Mouse (Mus musculus) embryonic facial prominence, embryonic 11.5 days (tissue): ENCODE data around the gene Arhgap30. TPM values are rescaled to one million over a fixed set of nuclear protein-coding genes. Genes with fewer than 3 reads are reported as not detected.

Experiments
- ATAC-seq: fragments of 200-750 bp; cut with Nextera tagmentation; replicated peaks from 2 replicates; pipeline ENCODE4 v1.8.0; 2017; ENCODE audit warnings: low read depth; ENCODE audit not compliant: insufficient number of reproducible peaks, low FRiP score, low TSS enrichment
- DNase-seq: peaks from one replicate; pipeline ENCODE4 v3.0.0-alpha.2; 2015; ENCODE audit warnings: low spot score
- H3K27ac ChIP-seq: fragments of 300-500 bp; sonication (generic); replicated peaks from 2 replicates; pipeline ENCODE4 v1.5.1; 2014; ENCODE audit warnings: mild to moderate bottlenecking, low read depth, low read length, control low read depth
- H3K27me3 ChIP-seq: fragments of 300-500 bp; sonication (generic); 2 replicates; pipeline ENCODE4 v1.6.1; 2014; ENCODE audit warnings: mild to moderate bottlenecking, low read length, moderate library complexity, mixed read lengths; ENCODE audit not compliant: control insufficient read depth, insufficient read depth
- H3K36me3 ChIP-seq: fragments of 300-500 bp; sonication (generic); replicated peaks from 2 replicates; pipeline ENCODE4 v1.6.1; 2014; ENCODE audit warnings: low read depth, mild to moderate bottlenecking, low read length, moderate library complexity, mixed read lengths; ENCODE audit not compliant: control insufficient read depth, insufficient read depth
- H3K4me1 ChIP-seq: fragments of 300-500 bp; sonication (generic); 2 replicates; pipeline ENCODE4 v1.6.1; 2014; ENCODE audit warnings: low read length, mixed read lengths; ENCODE audit not compliant: control insufficient read depth, insufficient read depth
- H3K4me2 ChIP-seq: fragments of 300-500 bp; sonication (generic); 2 replicates; pipeline ENCODE4 v1.6.1; 2014; ENCODE audit warnings: low read depth, mild to moderate bottlenecking, control low read depth, low read length, moderate library complexity
- H3K4me3 ChIP-seq: fragments of 300-500 bp; sonication (generic); 2 replicates; pipeline ENCODE4 v1.5.1; 2014; ENCODE audit warnings: low read depth, low read length, control low read depth
- H3K9ac ChIP-seq: fragments of 300-500 bp; sonication (generic); replicated peaks from 2 replicates; pipeline ENCODE4 v1.6.1; 2014; ENCODE audit warnings: mild to moderate bottlenecking, control low read depth, low read length
- H3K9me3 ChIP-seq: fragments of 300-500 bp; sonication (generic); replicated peaks from 2 replicates; pipeline ENCODE4 v1.6.1; 2016; ENCODE audit warnings: mild to moderate bottlenecking, low read length, inconsistent platforms, mixed read lengths; ENCODE audit not compliant: control insufficient read depth
- WGBS: fragments of 180-500 bp; shearing (Covaris S2); extraction: QIAGEN DNeasy Blood & Tissue Kit; methylation state at CpG from one replicate; pipeline ENCODE4 v1.1.7; 2014; 5-methylcytosine and 5-hydroxymethylcytosine counted together
- polyA plus RNA-seq: library from polyadenylated mRNA; unstranded; fragments of >200 nt; fragmentation: Nextera tagmentation; extraction: Ambion mirVana; gene quantifications from 2 replicates; pipeline ENCODE4 v1.2.1, GENCODE M21; 2014

Arhgap30 gene
- polyA plus RNA-seq, 1 experiment from 2014 or later, result 0.39 TPM

GRCm38 (mm10) chr1:171365934-171366333, 22.8 kb upstream of the Arhgap30 start:
- 66% methylated on average over 7 of the region's 7 CpGs for WGBS
- no peak for DNase-seq
- Histone ChIP-seq H3K4me1 (no peaks in the 10 kb centered on the region), H3K4me2 (no peak overlapping the region), H3K9me3 (no peaks in the 10 kb centered on the region), H3K9ac (no peak overlapping the region), H3K27me3 (no peaks in the 10 kb centered on the region; the same call in 1 of the 2 replicates), H3K27ac (no peak overlapping the region), H3K36me3 (no peaks in the 10 kb centered on the region), H3K4me3 (no peak overlapping the region)
- no peak for ATAC-seq

DNA sequence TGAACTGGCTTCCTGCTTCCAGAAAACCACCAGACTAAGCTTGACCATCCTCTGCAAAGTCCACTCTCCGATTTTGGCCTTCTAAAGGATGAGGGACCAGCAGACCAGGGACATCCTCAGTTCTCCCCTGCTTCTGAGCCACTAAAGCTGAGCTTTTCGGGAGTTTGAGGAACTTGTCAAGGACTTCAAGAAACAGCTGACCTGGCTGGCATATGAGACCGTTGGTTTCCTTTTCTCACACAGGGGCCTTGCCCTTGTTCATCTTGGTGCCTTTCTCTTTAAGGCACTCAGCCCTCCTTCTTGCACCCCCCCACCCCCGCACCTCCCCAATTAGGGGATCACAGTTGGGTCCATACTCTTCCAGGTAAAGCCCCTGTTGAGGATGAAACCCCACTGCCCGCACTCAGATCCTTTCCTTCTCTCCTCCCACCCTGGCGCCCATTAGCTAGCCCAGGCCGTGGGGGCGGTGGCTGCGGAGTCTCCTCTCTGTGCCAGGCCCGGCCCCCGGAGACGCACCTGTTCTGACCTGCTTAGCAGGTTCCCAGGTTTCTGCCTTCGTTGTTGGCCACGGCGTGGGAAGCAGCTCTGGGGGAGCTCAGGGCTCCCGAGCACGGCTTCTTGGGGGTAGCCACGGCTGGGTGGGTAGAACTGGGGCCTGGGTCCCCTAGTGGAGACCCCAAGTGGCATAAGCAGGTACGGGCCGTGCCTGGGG, 18.8 kb upstream of the Arhgap30 start, which contains the start of gene Nectin4:
Gene Nectin4 (plus strand): TSS at position 255 of the 712 bp plus-strand sequence.
- Histone ChIP-seq H3K4me2 (no peak within 1 kb of the TSS; the same call in 1 of the 2 replicates), H3K4me1 (no peaks in the 10 kb centered on the region), H3K36me3 (no peaks in the 10 kb centered on the region), H3K4me3 (no peak within 1 kb of the TSS), H3K9me3 (no peaks in the 10 kb centered on the region), H3K9ac (no peak within 1 kb of the TSS), H3K27ac (no peak within 1 kb of the TSS), H3K27me3 (no peaks in the 10 kb centered on the region; the same call in 1 of the 2 replicates)
- WGBS, result 40% methylated on average over 20 of the region's 20 CpGs
- DNase-seq, result no peak
- no peak for ATAC-seq

DNA sequence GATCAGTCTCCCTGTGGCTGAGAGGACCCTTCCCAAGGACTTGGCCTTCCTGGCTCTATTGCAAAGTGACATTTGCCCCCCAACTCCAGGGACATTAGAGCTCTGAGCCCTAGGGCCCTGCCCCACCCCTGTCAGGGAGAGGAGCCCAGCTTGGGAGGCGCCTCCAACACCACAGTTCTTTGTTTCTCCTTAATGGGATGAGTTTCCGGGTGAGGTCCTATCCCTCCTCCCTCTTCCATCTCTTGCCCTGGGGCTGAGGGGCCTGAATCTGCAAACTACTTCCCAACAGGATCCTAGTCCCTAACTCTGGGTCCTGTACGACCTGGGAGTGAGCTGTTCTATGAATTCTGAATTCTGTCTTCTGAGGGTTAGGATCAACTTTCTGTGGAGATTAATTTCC, 15.9 kb upstream of the Arhgap30 start:
- ATAC-seq (no peak), DNase-seq (no peak)
- Histone ChIP-seq H3K4me1 (no peaks in the 10 kb centered on the region), H3K9me3 (no peaks in the 10 kb centered on the region), H3K9ac (no peak overlapping the region), H3K4me3 (no peak overlapping the region), H3K27me3 (no peaks in the 10 kb centered on the region; the same call in 1 of the 2 replicates), H3K36me3 (no peaks in the 10 kb centered on the region), H3K27ac (no peak overlapping the region), H3K4me2 (no peak overlapping the region)
- WGBS, result 25% methylated on average over 3 of the region's 3 CpGs

DNA sequence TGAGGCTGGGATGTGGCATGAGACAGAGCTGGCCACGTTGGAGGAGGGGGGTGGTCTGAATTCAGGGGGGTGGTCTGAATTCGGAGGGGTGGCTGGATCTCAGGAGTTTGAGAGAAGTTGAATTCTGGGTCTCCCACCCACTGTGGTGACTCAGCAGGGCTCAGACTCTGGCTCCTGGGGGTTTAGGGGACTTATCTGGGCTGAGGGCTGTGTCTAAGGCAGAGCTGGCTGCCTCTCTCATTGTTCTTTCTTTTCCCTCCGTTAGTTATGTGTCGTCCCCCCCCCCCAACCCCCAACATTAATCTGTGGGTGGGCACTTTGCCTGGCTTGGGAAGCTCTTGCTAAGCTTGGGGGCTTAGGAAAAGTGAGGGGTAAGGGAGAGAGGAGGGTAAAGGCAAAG, 14.8 kb upstream of the Arhgap30 start:
- Histone ChIP-seq H3K27ac (no peak overlapping the region), H3K27me3 (no peaks in the 10 kb centered on the region; the same call in 1 of the 2 replicates), H3K9ac (no peak overlapping the region), H3K36me3 (no peaks in the 10 kb centered on the region), H3K4me3 (no peak overlapping the region), H3K4me1 (no peaks in the 10 kb centered on the region), H3K9me3 (no peaks in the 10 kb centered on the region), H3K4me2 (no peak overlapping the region)
- ATAC-seq, result no peak
- 0% methylated on average over 4 of the region's 4 CpGs for WGBS
- DNase-seq, result peak; percentile 40

DNA sequence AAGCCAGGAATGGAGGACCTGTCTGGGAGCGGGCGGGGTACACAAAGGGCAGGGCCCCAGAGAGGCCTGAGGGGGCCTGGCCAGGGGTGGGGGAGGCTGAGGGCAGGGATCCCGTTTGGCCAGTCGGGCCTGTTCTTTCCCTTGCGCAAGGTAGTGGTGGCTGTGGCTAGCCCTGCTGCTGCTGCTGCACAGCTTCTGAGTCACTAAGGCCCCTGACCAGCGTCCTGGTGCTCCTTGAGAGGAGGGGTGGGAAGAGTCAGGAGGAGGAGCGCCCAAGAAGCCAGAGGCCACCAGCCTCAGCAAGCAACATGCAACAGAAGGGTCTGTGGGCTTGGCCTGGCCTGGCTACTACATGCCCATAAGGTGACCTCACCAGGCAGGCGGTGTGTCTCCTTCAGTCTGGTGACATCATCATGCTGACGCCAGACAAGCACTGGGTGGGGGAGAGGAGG, 13.1 kb upstream of the Arhgap30 start:
- no peak overlapping the region for H3K27ac ChIP-seq
- H3K9me3 ChIP-seq, result no peaks in the 10 kb centered on the region
- H3K9ac ChIP-seq, result no peak overlapping the region
- DNase-seq (no peak), ATAC-seq (no peak)
- WGBS, result 36% methylated on average over 9 of the region's 9 CpGs
- H3K27me3 ChIP-seq, result peaks cover 2% of the 10 kb centered on the region; the same call in 1 of the 2 replicates
- no peak overlapping the region for H3K4me3 ChIP-seq
- H3K36me3 ChIP-seq, result no peaks in the 10 kb centered on the region
- H3K4me2 ChIP-seq, result no peak overlapping the region
- H3K4me1 ChIP-seq, result no peaks in the 10 kb centered on the region

GRCm38 (mm10) chr1:171378298-171378697, 10.5 kb upstream of the Arhgap30 start:
- Histone ChIP-seq H3K27ac (no peak overlapping the region), H3K27me3 (peaks cover 4% of the 10 kb centered on the region; the same call in 1 of the 2 replicates), H3K4me2 (no peak overlapping the region), H3K4me1 (no peaks in the 10 kb centered on the region), H3K9me3 (no peaks in the 10 kb centered on the region), H3K36me3 (no peaks in the 10 kb centered on the region), H3K4me3 (no peak overlapping the region), H3K9ac (no peak overlapping the region)
- DNase-seq (no peak), ATAC-seq (no peak)
- 90% methylated on average over 6 of the region's 6 CpGs for WGBS

GRCm38 (mm10) chr1:171379935-171380599, 8.7 kb upstream of the Arhgap30 start:
- Histone ChIP-seq H3K36me3 (no peaks in the 10 kb centered on the region), H3K27ac (no peak overlapping the region), H3K4me3 (no peak overlapping the region), H3K4me1 (no peaks in the 10 kb centered on the region), H3K4me2 (peak overlapping the region; percentile 25; the same call in 1 of the 2 replicates), H3K9me3 (no peaks in the 10 kb centered on the region), H3K27me3 (peaks cover 4% of the 10 kb centered on the region; the same call in 1 of the 2 replicates), H3K9ac (no peak overlapping the region)
- 7% methylated on average over 31 of the region's 31 CpGs for WGBS
- DNase-seq, result peak; percentile 75
- peak; percentile 25; the same call in 1 of the 2 replicates for ATAC-seq

- H3K27ac ChIP-seq, result no peak overlapping the region
- H3K4me2 ChIP-seq, result no peak overlapping the region
- H3K36me3 ChIP-seq, result no peaks in the 10 kb centered on the region
- no peaks in the 10 kb centered on the region for H3K9me3 ChIP-seq
- no peak overlapping the region for H3K4me3 ChIP-seq
- no peaks in the 10 kb centered on the region for H3K4me1 ChIP-seq
- ATAC-seq (no peak), DNase-seq (no peak)
- H3K9ac ChIP-seq, result no peak overlapping the region
- peaks cover 4% of the 10 kb centered on the region; the same call in 1 of the 2 replicates for H3K27me3 ChIP-seq
- 79% methylated on average over 11 of the region's 11 CpGs for WGBS
These were observed 6.6 kb upstream of the Arhgap30 start for GRCm38 (mm10) chr1:171382096-171382620.
